Mouse (Mus musculus): ENCODE results near the gene Ints7. TPM values are rescaled to one million over a fixed set of nuclear protein-coding genes. Genes with fewer than 3 reads are reported as not detected.

The Ints7 gene
- 34.1 and 37.2 TPM in 2 replicates for polyA plus RNA-seq (2015; fragmentation: Nextera tagmentation; extraction: Ambion mirVana)

DNA sequence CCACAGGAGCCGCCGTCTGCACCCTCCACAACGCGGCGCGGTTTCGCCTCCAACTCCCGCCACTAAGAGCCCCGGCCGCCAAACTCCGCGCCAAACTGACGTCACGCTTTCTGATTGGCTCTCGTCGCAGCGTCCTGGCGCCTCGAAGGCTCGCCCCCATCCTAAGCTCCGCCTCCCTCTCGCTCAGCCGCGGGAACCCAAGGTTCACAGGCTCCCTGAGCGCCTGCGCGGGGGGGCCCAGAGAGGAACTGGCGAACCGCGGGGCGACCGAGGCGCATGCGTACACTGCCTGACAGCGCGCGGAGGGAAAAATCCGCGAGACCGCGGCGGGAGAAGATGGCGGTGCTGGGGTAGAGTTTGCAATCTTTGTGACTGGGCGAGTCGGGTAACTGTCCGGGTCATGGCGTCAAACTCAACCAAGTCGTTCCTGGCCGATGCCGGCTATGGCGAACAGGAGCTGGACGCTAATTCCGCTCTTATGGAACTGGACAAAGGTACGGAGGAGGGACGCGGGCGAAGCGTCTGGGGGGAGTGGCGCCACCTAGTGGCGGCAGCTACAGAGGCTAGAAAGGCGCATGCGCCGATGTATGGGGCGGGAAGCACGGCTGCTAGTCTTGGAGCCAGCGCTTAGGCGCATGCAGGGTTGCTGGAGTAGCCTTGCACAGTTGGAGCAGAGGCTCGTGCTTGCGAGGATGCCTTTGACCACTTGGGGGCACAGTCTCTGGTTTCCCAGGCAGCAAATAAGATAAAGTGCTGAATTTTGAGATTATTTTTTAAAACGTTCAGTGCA, at the start of gene Ints7, which contains the start of gene Dtl:
TSS of gene Ints7 (plus strand) at position 179 of the 790 bp plus-strand sequence.
TSS of gene Dtl (minus strand) at position 87 of the 790 bp plus-strand sequence.
- H3K4me3 ChIP-seq = peak within 1 kb of the TSS; percentile 91
- peaks cover 18% of the 10 kb centered on the region for H3K36me3 ChIP-seq
- H3K9ac ChIP-seq = peak within 1 kb of the TSS; percentile 90
- H3K4me1 ChIP-seq = peaks cover 37% of the 10 kb centered on the region
- H3K27ac ChIP-seq (replicated peaks) = peak within 1 kb of the TSS; percentile 94
- under 1% methylated on average over 70 of the region's 70 CpGs for WGBS
- H3K4me2 ChIP-seq = peak within 1 kb of the TSS; percentile 85
- peaks cover 9% of the 10 kb centered on the region; the same call in 1 of the 2 replicates for H3K9me3 ChIP-seq
- ATAC-seq (ENCODE audit: extremely low read depth, insufficient number of reproducible peaks, low FRiP score, low TSS enrichment) = peak; percentile 97
- no peaks in the 10 kb centered on the region for H3K27me3 ChIP-seq (replicated peaks)

DNA sequence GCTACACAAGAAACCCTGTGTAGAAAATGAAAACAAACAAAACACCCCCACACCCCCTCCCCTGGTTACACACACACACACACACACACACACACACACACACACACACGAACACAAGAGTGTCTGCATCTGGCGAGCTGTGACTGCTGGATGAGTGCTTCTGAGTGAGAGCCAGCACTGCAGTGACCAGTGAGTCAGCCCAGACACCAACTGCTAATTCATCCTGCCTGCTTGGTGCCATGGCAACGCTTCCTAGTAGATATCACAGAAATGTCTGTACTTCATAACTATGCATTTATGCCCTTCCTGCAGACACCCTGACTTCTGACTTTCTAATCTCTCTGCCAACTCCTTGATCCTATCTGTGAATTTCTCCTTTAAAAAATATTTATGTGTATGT, 48.3 kb upstream of the Ints7 start:
- no peak for ATAC-seq (ENCODE audit: extremely low read depth, insufficient number of reproducible peaks, low FRiP score, low TSS enrichment)

DNA sequence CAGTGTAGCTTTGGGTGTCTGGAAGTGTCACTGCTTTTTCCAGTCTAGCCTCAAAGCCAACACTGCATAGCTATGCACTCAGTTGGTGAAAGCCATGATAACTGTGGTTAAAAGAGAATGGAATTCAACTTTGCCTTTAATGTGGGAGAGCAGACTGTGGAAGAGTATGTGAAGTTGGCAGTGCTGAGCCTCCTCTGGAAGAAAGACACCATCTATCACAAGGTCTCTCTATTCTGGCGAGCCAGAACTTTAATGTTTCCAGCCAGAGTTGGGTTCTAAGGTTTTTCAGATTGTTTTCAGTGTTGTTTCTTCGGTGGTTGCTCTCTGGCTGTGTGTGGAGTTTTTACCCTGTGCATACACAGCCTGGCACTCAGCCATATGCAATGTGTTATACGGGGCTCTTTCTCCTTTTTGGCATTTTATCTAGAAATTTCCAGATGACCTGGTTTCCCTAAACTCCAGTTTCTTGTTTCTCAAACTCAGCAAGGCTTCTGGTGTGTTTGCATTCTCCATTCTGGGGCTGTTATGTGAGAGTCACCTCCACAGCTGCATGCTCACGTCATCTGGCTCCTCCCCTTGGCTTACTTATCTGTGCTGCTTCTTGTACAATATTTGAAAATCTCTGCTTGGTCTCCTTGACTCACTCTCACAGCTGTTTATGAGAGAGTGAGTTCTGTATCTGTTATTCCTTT, 47.4 kb upstream of the Ints7 start:
- ATAC-seq (ENCODE audit: extremely low read depth, insufficient number of reproducible peaks, low FRiP score, low TSS enrichment) = no peak
- Histone ChIP-seq H3K4me1 (peaks cover 27% of the 10 kb centered on the region), H3K9me3 (no peaks in the 10 kb centered on the region), H3K4me3 (no peak overlapping the region), H3K9ac (no peak overlapping the region), H3K27ac (replicated peaks) (peak overlapping the region; percentile 70), H3K27me3 (replicated peaks) (no peaks in the 10 kb centered on the region), H3K4me2 (no peak overlapping the region), H3K36me3 (no peaks in the 10 kb centered on the region)
- 42% methylated on average over 4 of the region's 4 CpGs for WGBS

More for the DNA sequence above, 48.3 kb upstream of the Ints7 start:
- Histone ChIP-seq H3K9me3 (no peaks in the 10 kb centered on the region), H3K9ac (no peak overlapping the region), H3K4me3 (no peak overlapping the region), H3K27ac (replicated peaks) (no peak overlapping the region), H3K4me2 (no peak overlapping the region), H3K27me3 (replicated peaks) (no peaks in the 10 kb centered on the region), H3K4me1 (peaks cover 27% of the 10 kb centered on the region), H3K36me3 (no peaks in the 10 kb centered on the region)
- WGBS = 46% methylated on average over 3 of the region's 3 CpGs

DNA sequence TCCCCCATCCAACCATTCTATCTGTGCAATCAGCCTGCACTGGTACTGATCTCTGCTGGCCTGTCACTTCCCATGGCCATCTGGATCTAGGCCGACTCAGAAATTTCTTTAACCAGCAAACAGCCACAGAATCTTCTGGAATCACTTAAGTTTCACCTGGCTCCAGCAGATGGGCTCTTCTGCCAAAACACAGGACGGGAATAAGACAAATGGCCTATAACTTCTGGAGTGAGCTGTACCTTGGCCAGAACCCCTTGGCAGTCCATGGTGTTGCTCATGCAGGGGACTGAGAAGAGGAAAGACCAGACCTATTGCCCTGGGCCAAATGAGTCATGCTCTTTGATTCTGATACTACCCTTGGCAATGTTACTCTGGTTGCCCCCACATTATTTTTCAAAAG, 46.0 kb upstream of the Ints7 start:
- H3K4me3 ChIP-seq = no peak overlapping the region
- no peak for ATAC-seq (ENCODE audit: extremely low read depth, insufficient number of reproducible peaks, low FRiP score, low TSS enrichment)
- H3K4me1 ChIP-seq = peaks cover 25% of the 10 kb centered on the region
- no peak overlapping the region for H3K9ac ChIP-seq
- H3K36me3 ChIP-seq = no peaks in the 10 kb centered on the region
- H3K27ac ChIP-seq (replicated peaks) = no peak overlapping the region
- H3K27me3 ChIP-seq (replicated peaks) = no peaks in the 10 kb centered on the region
- no peaks in the 10 kb centered on the region for H3K9me3 ChIP-seq
- no peak overlapping the region for H3K4me2 ChIP-seq
- WGBS = 79% methylated on average over 2 of the region's 2 CpGs

DNA sequence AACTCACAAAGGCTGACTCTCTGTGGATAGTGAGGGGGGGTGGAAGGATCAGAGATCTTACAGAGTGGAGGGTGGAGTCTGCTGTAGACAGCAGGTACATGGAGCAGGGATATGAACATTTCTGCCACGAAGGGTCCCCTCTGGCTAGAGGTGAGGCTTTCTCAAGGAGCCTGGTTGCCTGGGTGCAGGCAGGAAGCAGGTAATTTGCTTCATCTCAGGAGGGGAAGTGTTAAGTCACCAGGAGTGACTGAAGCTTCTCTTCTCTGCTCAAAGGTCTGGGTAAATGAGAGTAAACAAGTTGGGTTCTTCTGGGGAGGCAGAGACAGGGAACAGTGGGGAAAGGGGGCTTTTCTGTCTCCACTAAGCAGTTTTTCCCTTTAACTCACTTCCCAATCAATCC, 44.4 kb upstream of the Ints7 start:
- Histone ChIP-seq H3K4me3 (no peak overlapping the region), H3K4me1 (peaks cover 25% of the 10 kb centered on the region), H3K27ac (replicated peaks) (no peak overlapping the region), H3K9me3 (no peaks in the 10 kb centered on the region), H3K36me3 (peaks cover 7% of the 10 kb centered on the region; the same call in 1 of the 2 replicates), H3K27me3 (replicated peaks) (no peaks in the 10 kb centered on the region), H3K9ac (no peak overlapping the region), H3K4me2 (no peak overlapping the region)
- no peak for ATAC-seq (ENCODE audit: extremely low read depth, insufficient number of reproducible peaks, low FRiP score, low TSS enrichment)
- 54% methylated on average over 1 of the region's 1 CpGs for WGBS

DNA sequence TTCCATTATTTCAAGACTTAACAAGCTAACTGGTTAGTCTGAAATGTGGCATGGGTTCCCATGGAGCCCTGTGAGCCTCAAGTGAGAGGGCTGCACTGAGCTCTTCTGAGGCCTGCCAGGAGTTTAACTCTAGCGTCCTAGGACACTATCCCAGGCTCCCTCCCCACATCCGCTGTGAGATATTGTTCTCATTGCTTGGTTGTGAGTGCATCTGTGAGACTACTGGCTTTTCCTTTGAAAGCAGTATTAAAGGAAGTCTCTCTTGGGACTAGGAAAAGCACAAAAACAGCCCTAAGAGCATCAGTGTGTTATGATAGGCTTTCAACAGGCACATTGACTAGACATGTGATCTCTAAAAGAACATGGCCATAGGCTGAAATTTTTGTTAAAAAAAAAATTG, 40.5 kb upstream of the Ints7 start:
- ATAC-seq (ENCODE audit: extremely low read depth, insufficient number of reproducible peaks, low FRiP score, low TSS enrichment) = no peak
- Histone ChIP-seq H3K27ac (replicated peaks) (no peak overlapping the region), H3K4me2 (no peak overlapping the region)

DNA sequence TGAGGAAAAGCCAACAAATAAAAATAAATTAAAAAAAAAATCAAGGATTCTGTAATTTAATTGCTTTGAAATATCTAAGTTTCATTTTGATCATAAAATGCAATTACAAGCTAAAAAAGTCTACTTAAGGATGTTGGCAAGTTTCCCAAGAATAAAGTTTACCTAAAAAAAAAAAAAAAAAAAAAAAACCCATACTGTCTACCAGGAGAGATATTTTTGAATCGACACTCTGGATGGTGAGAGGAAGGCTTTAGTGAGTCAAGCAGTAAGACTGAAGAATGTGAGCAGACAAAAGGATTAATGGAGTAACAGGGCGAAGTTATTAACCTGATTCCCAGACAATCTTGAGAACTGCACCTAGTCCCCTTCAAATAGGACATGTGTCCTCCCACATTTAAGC, 35.1 kb upstream of the Ints7 start:
- Histone ChIP-seq H3K4me3 (no peak overlapping the region), H3K27me3 (replicated peaks) (no peaks in the 10 kb centered on the region), H3K27ac (replicated peaks) (0 out of 2 replicates have a peak overlapping the region, but pooled peaks have one; percentile 1), H3K4me1 (peaks cover 36% of the 10 kb centered on the region), H3K36me3 (peaks cover 81% of the 10 kb centered on the region), H3K9ac (peak overlapping the region; percentile 19; the same call in 1 of the 2 replicates), H3K9me3 (no peaks in the 10 kb centered on the region), H3K4me2 (no peak overlapping the region)
- WGBS = 58% methylated on average over 2 of the region's 2 CpGs
- no peak for ATAC-seq (ENCODE audit: extremely low read depth, insufficient number of reproducible peaks, low FRiP score, low TSS enrichment)

More for the DNA sequence above, 40.5 kb upstream of the Ints7 start:
- Histone ChIP-seq H3K27me3 (replicated peaks) (no peaks in the 10 kb centered on the region), H3K9ac (no peak overlapping the region), H3K4me1 (peaks cover 18% of the 10 kb centered on the region), H3K36me3 (peaks cover 39% of the 10 kb centered on the region), H3K4me3 (no peak overlapping the region), H3K9me3 (no peaks in the 10 kb centered on the region)
- 53% methylated on average over 2 of the region's 2 CpGs for WGBS

DNA sequence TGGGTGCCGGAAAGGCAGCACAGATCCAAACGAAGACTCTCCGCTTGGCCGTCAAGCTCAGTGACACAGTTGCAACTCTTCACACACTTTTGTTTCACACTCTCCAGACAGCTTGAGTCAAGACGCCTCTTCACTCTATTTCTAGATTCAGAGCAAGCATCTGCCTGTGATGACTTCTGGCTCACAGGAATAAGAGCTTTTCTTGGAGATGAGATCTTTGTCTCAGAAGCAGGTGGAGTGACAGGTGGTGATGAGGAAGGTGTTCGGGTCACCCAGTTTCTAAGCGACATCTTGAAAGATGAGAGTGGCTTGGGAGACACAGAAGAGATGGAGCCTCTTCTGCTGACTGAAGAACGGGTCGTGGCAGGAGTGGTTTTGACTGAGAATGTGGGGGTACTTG, 34.4 kb upstream of the Ints7 start:
- no peak for ATAC-seq (ENCODE audit: extremely low read depth, insufficient number of reproducible peaks, low FRiP score, low TSS enrichment)
- Histone ChIP-seq H3K27me3 (replicated peaks) (no peaks in the 10 kb centered on the region), H3K9me3 (no peaks in the 10 kb centered on the region), H3K27ac (replicated peaks) (no peak overlapping the region), H3K36me3 (peaks cover 81% of the 10 kb centered on the region), H3K4me3 (no peak overlapping the region), H3K4me1 (peaks cover 36% of the 10 kb centered on the region), H3K9ac (no peak overlapping the region), H3K4me2 (no peak overlapping the region)
- WGBS = 79% methylated on average over 9 of the region's 9 CpGs

DNA sequence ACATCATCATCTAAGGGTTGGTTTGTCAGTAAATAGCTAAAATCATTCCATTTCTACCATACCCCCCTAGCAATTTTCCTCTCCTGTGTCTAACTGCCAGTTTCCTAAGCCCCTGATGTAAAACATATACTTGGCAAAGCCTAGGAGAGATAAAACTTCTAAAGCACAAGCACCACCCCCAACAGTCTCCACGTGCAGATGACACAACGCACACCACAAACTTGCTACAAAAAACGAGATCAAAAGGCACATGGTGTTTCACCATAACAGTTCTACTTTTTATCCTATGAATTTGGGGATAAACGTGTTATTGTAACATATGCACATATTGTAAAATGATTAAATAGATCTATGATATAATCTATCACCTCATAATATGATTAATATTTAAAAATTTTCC, 33.8 kb upstream of the Ints7 start:
- ATAC-seq (ENCODE audit: extremely low read depth, insufficient number of reproducible peaks, low FRiP score, low TSS enrichment) = no peak
- H3K27ac ChIP-seq (replicated peaks) = no peak overlapping the region
- H3K4me3 ChIP-seq = no peak overlapping the region
- H3K9ac ChIP-seq = no peak overlapping the region
- 60% methylated on average over 4 of the region's 4 CpGs for WGBS
- H3K9me3 ChIP-seq = no peaks in the 10 kb centered on the region
- peaks cover 36% of the 10 kb centered on the region for H3K4me1 ChIP-seq
- no peak overlapping the region for H3K4me2 ChIP-seq
- H3K27me3 ChIP-seq (replicated peaks) = no peaks in the 10 kb centered on the region
- H3K36me3 ChIP-seq = peaks cover 85% of the 10 kb centered on the region

DNA sequence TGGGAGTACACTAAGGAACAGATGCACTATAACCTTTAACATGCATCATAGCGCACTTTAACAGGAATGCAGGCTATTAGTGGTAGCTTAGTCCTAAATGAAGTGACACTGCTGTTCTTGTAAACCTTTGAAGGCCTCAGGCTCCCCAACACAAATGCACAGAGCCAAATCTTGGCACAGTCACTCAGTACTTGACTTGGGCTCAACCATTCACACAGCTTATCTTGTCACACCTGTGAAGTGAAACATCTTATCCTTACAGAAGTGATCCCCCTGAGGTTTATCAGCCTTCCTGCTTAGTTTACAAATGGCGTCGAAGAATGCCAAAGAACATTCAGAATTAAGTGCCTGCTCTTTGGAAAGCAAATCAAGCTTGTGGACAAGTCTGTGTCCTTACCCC, 31.7 kb upstream of the Ints7 start:
- no peak overlapping the region for H3K9ac ChIP-seq
- peaks cover 34% of the 10 kb centered on the region for H3K4me1 ChIP-seq
- H3K4me3 ChIP-seq = no peak overlapping the region
- H3K9me3 ChIP-seq = no peaks in the 10 kb centered on the region
- no peak for ATAC-seq (ENCODE audit: extremely low read depth, insufficient number of reproducible peaks, low FRiP score, low TSS enrichment)
- no peak overlapping the region for H3K4me2 ChIP-seq
- H3K27ac ChIP-seq (replicated peaks) = peak overlapping the region; percentile 21; the same call in 1 of the 2 replicates
- peaks cover 87% of the 10 kb centered on the region for H3K36me3 ChIP-seq
- WGBS = 32% methylated on average over 3 of the region's 3 CpGs
- H3K27me3 ChIP-seq (replicated peaks) = no peaks in the 10 kb centered on the region

DNA sequence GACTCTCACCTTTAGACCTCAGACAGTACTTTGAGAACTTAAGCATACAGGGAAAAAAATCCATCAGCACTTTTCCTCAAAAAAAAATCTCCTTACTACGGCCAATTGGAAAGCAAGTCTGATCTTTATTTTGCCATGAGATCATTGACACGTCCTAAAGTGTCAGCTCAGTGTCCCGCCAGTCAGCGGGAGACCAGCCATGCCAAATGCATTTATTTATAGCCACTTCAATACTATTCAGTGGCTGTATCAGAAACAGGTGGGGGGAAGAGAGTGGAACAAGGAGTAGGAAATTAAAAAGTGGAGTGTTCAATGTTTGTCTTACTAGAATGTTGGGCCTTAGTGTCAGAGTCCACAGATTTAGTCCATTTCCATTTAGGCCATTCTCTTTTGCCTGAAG, 24.6 kb upstream of the Ints7 start:
- Histone ChIP-seq H3K4me3 (no peak overlapping the region), H3K9me3 (no peaks in the 10 kb centered on the region), H3K9ac (no peak overlapping the region), H3K27me3 (replicated peaks) (no peaks in the 10 kb centered on the region), H3K36me3 (peaks cover 75% of the 10 kb centered on the region), H3K4me1 (peaks cover 7% of the 10 kb centered on the region), H3K27ac (replicated peaks) (peak overlapping the region; percentile 62; the same call in 1 of the 2 replicates), H3K4me2 (peak overlapping the region; percentile 25; the same call in 1 of the 2 replicates)
- no peak for ATAC-seq (ENCODE audit: extremely low read depth, insufficient number of reproducible peaks, low FRiP score, low TSS enrichment)
- 41% methylated on average over 4 of the region's 4 CpGs for WGBS

Data from heart, embryonic 13.5 days (tissue).